Mouse (Mus musculus) midbrain, embryonic 16.5 days (tissue): Measurements from ENCODE around the gene Pitpnm3. TPM values are rescaled to one million over a fixed set of nuclear protein-coding genes. Genes with fewer than 3 reads are reported as not detected.

Experiments used
- ATAC-seq: fragments of 200-750 bp; cut with Nextera tagmentation; 2 replicates; pipeline ENCODE4 v1.8.0; 2017; ENCODE audit warnings: moderate TSS enrichment
- H3K27ac ChIP-seq: fragments of 300-500 bp; sonication (generic); 2 replicates; pipeline ENCODE4 v1.5.1; 2014; ENCODE audit warnings: mild to moderate bottlenecking, low read length, mixed read lengths
- H3K27me3 ChIP-seq: fragments of 300-500 bp; sonication (generic); 2 replicates; pipeline ENCODE4 v1.6.1; 2014; ENCODE audit warnings: low read depth, low read length, mixed read lengths; ENCODE audit not compliant: control insufficient read depth, insufficient read depth
- H3K36me3 ChIP-seq: fragments of 300-500 bp; sonication (generic); 2 replicates; pipeline ENCODE4 v1.6.1; 2014; ENCODE audit warnings: mild to moderate bottlenecking, low read length, moderate library complexity, mixed read lengths; ENCODE audit not compliant: control insufficient read depth, insufficient read depth
- H3K4me1 ChIP-seq: fragments of 300-500 bp; sonication (generic); 2 replicates; pipeline ENCODE4 v1.6.1; 2014; ENCODE audit warnings: mild to moderate bottlenecking, low read length, mixed read lengths; ENCODE audit not compliant: control insufficient read depth, insufficient read depth
- H3K4me2 ChIP-seq: fragments of 300-500 bp; sonication (generic); 2 replicates; pipeline ENCODE4 v1.6.1; 2014; ENCODE audit warnings: mild to moderate bottlenecking, low read length, mixed read lengths
- H3K4me3 ChIP-seq: fragments of 300-500 bp; sonication (generic); 2 replicates; pipeline ENCODE4 v1.5.1; 2014; ENCODE audit warnings: low read depth, mild to moderate bottlenecking, low read length, moderate library complexity, mixed read lengths
- H3K9ac ChIP-seq: fragments of 300-500 bp; sonication (generic); 2 replicates; pipeline ENCODE4 v1.6.1; 2014; ENCODE audit warnings: low read depth, low read length, mixed read lengths
- H3K9me3 ChIP-seq: fragments of 300-500 bp; sonication (generic); replicated peaks from 2 replicates; pipeline ENCODE4 v1.6.1; 2014; ENCODE audit warnings: mild to moderate bottlenecking, low read length, mixed read lengths; ENCODE audit not compliant: control insufficient read depth, poor library complexity, severe bottlenecking
- WGBS: fragments of 180-500 bp; shearing (Covaris S2); extraction: QIAGEN DNeasy Blood & Tissue Kit; methylation state at CpG from one replicate; pipeline ENCODE4 v1.1.7; 2014; 5-methylcytosine and 5-hydroxymethylcytosine counted together
- polyA plus RNA-seq: library from polyadenylated mRNA; unstranded; fragments of >200 nt; fragmentation: Nextera tagmentation; extraction: Ambion mirVana; gene quantifications from 2 replicates; pipeline ENCODE4 v1.2.1, GENCODE M21; 2015

The Pitpnm3 gene
- polyA plus RNA-seq, 1 experiment from 2014 or later = 6.1 TPM

DNA sequence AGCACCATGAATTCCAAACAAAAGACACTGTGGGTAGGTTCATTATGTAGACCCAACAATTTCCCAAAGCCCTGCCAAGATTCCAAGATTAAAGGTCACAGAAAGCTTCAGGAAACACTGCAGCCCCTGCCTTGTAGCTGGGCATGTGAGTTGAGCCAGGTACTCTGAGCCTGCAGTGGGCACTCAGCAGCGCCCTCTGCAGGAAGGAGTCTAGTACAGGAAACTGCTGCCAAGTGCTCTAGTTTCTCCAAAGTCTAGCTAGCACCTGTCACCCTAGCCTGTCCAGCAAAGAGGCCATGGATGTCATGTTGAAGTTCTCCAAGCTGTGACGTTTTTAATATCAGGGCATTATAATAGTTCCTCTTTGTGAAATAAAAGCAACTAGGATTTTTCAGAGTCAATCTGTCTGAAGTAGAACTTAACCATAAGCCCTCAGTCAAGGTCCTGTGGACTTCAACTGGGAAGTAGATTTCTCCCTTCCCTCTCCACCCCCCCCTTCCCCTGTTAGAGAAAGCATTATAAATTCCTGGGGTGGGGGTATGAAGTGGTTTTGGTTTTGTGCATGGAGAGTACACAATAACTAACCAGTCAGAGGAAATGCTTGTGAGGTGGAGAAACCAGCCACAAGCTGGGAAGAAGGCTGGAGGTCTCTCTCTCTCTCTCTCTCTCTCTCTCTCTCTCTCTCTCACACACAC is 9.8 kb upstream of the Pitpnm3 start:
- H3K9me3 ChIP-seq = no peaks in the 10 kb centered on the region
- H3K4me1 ChIP-seq = peaks cover 23% of the 10 kb centered on the region
- no peak for ATAC-seq
- WGBS = 15% methylated on average over 2 of the region's 2 CpGs
- H3K4me2 ChIP-seq = no peak overlapping the region
- no peaks in the 10 kb centered on the region for H3K36me3 ChIP-seq
- H3K4me3 ChIP-seq = no peak overlapping the region
- H3K27ac ChIP-seq = no peak overlapping the region
- no peak overlapping the region for H3K9ac ChIP-seq
- no peaks in the 10 kb centered on the region for H3K27me3 ChIP-seq

DNA sequence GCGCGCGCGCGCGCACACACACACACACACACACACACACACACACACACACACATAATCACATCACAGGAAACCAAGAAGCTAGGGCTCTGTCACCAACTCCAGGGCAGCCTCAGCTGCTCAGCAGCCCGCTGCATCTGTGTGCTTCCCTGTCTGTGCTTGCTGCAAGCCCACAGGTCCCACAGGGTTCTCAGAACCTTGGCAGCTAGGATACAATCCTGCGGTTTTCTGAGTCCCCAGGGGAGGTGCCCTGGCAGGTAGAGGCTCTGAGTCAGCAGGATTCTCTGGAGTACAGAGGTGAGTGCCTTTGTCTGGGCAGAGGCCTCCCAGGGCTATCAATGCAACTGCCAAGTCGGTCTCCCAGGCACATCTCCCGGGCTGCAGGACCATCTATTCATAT is 7.3 kb upstream of the Pitpnm3 start:
- H3K4me2 ChIP-seq = no peak overlapping the region
- H3K27ac ChIP-seq = peak overlapping the region; percentile 59
- H3K36me3 ChIP-seq = no peaks in the 10 kb centered on the region
- no peaks in the 10 kb centered on the region for H3K9me3 ChIP-seq
- peaks cover 20% of the 10 kb centered on the region for H3K4me1 ChIP-seq
- peaks cover 1% of the 10 kb centered on the region; the same call in 1 of the 2 replicates for H3K27me3 ChIP-seq
- 0 out of 2 replicates have a peak overlapping the region, but pooled peaks have one; percentile 14 for H3K9ac ChIP-seq
- no peak for ATAC-seq
- no peak overlapping the region for H3K4me3 ChIP-seq
- 36% methylated on average over 10 of the region's 10 CpGs for WGBS

DNA sequence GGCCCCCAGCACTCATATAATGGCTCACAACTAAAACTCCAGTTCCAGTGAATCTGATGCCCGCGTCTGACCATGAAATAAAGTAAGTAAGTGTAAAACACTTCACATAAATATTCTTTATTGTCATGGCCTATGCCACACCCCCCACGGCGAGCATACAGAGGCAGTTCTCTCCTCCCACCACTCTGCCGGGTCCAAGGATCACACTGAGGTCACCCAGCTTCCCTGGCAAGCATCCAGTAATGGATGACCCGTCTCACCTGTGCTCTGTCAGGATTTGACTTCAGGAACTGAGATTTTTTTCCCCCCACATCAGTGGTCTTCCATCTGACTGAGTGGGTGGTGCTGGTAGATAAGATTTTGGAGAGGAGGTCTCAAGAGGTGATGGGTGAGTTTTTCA is 4.6 kb upstream of the Pitpnm3 start:
- no peak overlapping the region for H3K4me3 ChIP-seq
- peaks cover 8% of the 10 kb centered on the region for H3K27me3 ChIP-seq
- H3K9me3 ChIP-seq = no peaks in the 10 kb centered on the region
- ATAC-seq = no peak
- H3K27ac ChIP-seq = no peak overlapping the region
- 73% methylated on average over 6 of the region's 6 CpGs for WGBS
- no peaks in the 10 kb centered on the region for H3K36me3 ChIP-seq
- H3K9ac ChIP-seq = no peak overlapping the region
- no peak overlapping the region for H3K4me2 ChIP-seq
- peaks cover 21% of the 10 kb centered on the region for H3K4me1 ChIP-seq

DNA sequence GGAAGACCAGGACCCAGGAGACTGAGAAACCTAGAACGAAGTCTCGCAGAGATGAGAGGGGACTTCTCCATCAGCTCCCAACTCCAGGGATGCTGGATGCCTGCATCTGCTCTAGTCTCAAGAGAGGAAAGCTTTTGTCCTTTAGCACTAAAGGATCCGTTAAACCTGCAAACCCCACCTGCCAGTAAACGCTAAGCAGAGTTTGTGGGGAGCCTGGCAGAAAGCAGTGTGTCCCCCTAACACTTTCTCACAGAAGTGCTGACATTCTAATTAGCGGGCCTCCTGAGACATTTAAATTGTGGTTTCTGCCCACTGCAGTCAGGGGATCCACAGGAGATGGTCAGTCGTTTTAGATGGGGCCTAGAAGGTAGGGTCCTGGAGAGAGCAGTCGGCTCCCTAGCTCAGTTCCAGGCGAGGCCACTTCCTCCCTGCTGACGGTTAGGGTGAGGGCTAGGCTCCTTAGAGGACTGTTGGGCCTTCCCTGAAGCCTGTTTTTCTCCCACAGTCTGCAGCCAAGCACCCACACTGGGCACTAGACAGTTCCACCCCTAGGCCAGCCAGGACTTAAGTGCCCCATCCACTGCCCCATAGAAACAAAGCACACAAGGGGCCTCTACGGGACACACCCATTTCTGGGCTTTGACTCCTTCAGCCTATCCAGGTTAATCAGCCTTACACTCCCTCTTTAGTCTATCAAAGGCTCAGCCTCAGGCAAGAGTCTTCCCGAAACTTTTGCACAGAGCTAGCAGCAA is 829 bp upstream of the Pitpnm3 start:
- H3K36me3 ChIP-seq = no peaks in the 10 kb centered on the region
- H3K4me3 ChIP-seq = peak overlapping the region; percentile 70
- peaks cover 11% of the 10 kb centered on the region for H3K27me3 ChIP-seq
- H3K9ac ChIP-seq = peak overlapping the region; percentile 83
- H3K4me1 ChIP-seq = peaks cover 11% of the 10 kb centered on the region; the same call in 1 of the 2 replicates
- peak overlapping the region; percentile 15; the same call in 1 of the 2 replicates for H3K27ac ChIP-seq
- WGBS = 22% methylated on average over 11 of the region's 11 CpGs
- no peaks in the 10 kb centered on the region for H3K9me3 ChIP-seq
- H3K4me2 ChIP-seq = peak overlapping the region; percentile 68
- no peak for ATAC-seq

DNA sequence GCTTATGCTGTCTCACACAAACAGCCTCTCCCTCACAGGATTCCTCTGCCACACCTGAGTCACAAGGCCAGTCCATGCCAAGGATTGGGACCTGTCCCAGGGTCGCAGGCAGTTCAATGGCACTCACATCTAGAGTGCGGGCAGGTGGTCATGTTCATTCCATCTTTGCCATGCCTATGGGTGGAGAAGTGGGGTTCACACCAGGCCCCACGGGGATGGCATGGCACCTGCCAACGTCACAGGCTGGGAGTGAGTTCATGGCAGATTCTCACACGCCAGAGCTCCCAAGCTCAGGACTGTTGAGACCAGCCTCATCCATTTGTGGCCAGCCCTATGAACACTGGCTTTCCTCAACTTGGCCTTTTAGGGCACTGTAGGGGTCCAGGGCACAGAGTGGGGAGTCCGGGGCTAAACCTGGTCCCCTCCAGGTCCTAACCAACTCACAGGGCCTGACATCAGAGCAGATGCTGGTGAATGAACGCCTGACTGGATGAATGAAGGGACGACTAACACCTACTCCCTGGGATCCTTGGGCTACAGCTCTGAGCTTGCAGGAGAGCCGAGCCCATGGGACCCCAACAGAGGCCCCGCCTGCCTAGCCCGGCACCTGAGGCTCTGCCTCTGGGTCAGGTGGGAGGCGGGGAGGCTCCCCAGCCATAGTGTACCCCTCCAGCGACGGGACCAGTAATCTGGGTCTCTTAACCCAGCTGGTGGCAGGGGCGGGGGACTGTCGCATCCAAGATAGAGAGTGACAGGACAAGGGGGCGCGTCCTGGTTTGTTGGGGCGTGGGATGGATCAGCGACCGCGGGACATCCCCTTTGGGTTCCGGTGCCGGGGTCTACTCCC is 819 bp downstream of the Pitpnm3 start:
- peak overlapping the region; percentile 70 for H3K4me3 ChIP-seq
- peak overlapping the region; percentile 68 for H3K4me2 ChIP-seq
- peak; percentile 40 for ATAC-seq
- H3K9ac ChIP-seq = peak overlapping the region; percentile 83
- no peak overlapping the region for H3K27ac ChIP-seq
- WGBS = 19% methylated on average over 20 of the region's 24 CpGs
- peaks cover 11% of the 10 kb centered on the region for H3K27me3 ChIP-seq
- no peaks in the 10 kb centered on the region for H3K9me3 ChIP-seq
- H3K36me3 ChIP-seq = no peaks in the 10 kb centered on the region
- H3K4me1 ChIP-seq = peaks cover 16% of the 10 kb centered on the region

DNA sequence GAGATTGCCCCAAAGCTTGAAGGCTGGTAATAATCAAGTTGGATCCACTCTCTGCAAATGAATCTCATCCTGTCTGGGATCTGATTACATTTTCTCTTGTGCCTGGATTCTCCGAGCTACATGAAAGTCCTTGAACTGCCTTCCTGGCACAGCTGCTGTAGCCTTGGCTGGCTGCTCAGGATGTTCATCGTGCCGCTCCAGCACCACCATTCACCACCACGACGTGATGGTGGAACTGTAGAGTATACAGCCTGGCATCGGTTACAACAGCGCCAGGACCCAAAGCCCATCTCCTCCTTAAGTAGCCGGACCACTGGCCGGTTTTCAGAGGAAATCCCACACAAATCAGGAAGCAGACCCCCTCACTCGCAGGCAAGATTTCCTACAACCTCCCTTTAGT is 2.5 kb downstream of the Pitpnm3 start:
- Histone ChIP-seq H3K36me3 (no peaks in the 10 kb centered on the region), H3K9me3 (no peaks in the 10 kb centered on the region), H3K4me2 (no peak overlapping the region), H3K4me3 (no peak overlapping the region), H3K4me1 (peaks cover 18% of the 10 kb centered on the region), H3K27ac (no peak overlapping the region), H3K27me3 (peaks cover 11% of the 10 kb centered on the region), H3K9ac (no peak overlapping the region)
- no peak for ATAC-seq
- 73% methylated on average over 10 of the region's 10 CpGs for WGBS

DNA sequence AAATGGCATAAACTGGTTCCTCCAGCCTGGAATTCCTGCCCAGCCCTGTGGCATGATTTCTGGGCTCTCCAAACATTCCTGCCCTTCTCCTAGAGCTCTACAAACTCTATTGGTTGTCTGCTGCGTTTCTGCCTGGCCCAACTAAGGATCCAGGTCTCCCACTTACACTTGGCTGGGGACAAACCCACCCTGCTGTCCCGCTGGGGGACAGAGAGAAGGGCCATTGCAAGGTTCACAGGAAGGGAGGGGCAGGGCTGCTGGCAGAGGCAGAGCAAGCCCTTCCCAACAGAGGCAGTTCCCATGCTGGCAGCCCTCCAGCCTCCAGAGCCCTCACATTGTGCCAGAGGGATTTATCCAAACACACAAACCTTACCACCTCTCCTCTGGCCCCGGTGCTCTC is 3.3 kb downstream of the Pitpnm3 start:
- no peak for ATAC-seq
- Histone ChIP-seq H3K36me3 (no peaks in the 10 kb centered on the region), H3K4me3 (no peak overlapping the region), H3K27me3 (peaks cover 8% of the 10 kb centered on the region), H3K9ac (no peak overlapping the region), H3K27ac (no peak overlapping the region), H3K9me3 (no peaks in the 10 kb centered on the region), H3K4me1 (peaks cover 21% of the 10 kb centered on the region), H3K4me2 (no peak overlapping the region)
- 15% methylated on average over 3 of the region's 3 CpGs for WGBS

DNA sequence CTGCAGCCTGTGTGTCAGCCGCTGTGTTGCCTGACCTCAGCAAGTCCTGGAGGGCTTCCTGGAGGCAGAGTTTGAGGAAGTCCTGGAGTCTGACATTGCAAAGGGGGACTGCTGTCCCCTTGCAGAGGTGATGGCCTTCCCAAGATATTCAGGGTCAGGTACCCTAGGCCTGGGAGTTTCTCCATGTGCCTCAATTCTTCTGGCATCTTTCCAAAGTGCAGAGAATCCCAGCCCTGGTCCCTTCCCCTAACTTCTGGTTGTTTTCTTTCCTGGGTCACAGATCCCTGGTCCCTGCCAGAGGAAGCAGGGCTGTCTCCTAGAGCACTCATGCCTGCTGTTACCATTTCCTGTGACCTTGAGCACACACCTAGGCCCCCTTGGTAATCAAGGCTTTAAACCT is 3.9 kb downstream of the Pitpnm3 start:
- Histone ChIP-seq H3K9me3 (no peaks in the 10 kb centered on the region), H3K4me2 (no peak overlapping the region), H3K4me1 (peaks cover 20% of the 10 kb centered on the region), H3K27ac (no peak overlapping the region), H3K9ac (no peak overlapping the region), H3K27me3 (peaks cover 3% of the 10 kb centered on the region), H3K36me3 (no peaks in the 10 kb centered on the region), H3K4me3 (no peak overlapping the region)
- ATAC-seq = no peak
- 95% methylated on average over 1 of the region's 1 CpGs for WGBS
